Mouse (Mus musculus): ENCODE data around the gene Gpr35.

DNA sequence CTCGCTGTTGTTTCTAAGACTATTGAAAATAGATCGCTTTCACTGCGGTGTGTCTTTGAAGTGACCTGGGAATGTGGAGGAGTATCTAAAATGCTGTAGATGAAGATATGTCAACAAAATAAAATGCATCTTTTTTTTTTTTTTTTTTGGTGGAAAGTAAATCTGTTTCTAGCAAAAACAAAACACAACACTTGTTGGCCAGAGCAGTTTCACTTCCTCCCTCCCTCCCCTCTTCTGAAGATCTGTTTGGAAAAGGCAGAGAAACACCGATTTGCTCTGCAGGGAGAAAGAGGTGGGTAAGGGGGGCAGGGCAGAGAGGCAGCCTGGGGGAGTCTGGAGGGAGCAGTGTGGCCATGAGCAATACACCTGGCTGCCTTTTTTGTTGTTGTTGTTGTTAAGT is 62.7 kb downstream of the Gpr35 start:
- TF ChIP-seq CTCF (conservative IDR thresholded peaks at IDR 0.05 in 1 of 2, IDR thresholded peaks at IDR 0.05 in 1 of 2; ENCODE audit: low read depth in 2 of 2, low read length in 2 of 2) (no peak), EP300 (IDR thresholded peaks at IDR 0.05; ENCODE audit: low read length) (peak; percentile 48; the same call in 1 of the 2 replicates)

Measured in CH12.LX (cell line).